Mouse (Mus musculus) cerebellum, adult 11 months (tissue): ENCODE data around the gene Papola.

Experiments
- DNase-seq: peaks from one replicate; pipeline ENCODE4 v3.0.0; 2022

Papola gene

DNA sequence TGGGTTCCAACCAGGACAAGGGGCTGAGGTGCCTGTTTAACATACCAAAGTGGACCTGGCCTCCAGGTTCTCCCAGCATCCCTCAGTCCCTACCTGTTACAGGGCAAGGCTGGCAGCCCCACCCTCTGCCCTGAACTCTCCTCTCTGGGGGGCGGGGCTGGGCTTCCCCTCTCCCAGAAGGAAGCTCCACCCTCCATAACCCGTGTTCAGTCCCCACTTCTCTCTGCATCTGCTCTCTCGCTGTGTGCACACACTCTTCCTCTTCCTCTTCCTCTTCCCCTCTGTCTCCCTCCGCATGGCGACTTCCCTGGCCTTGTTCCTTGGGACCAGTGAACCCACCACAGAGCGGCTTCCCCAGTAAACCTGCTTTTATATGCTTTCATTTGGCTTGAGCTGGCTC, 84.7 kb downstream of the Papola start:
- no peak for DNase-seq

DNA sequence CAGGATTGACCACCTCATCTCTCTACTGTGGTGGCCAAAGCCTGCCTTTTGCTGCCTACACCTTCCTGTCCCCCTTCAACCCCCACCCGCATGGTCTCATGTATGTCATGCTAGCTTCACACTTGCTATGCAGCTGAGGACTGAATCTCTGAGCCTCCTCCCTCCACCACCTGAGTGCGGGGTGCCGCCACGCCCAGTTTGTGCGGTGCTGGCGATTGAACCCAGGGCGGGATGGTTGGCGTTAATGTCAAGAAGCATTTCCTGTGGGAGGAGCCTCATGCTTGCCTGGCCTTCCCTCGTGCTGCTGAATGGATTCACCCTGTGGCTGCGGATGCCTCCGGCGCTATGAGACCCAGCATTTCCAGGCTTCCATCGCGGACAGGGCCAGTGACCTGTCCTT, 85.2 kb downstream of the Papola start:
- DNase-seq, result no peak

- no peak for DNase-seq
Measured at GRCm38 (mm10) chr12:105873283-105873682, 88.8 kb downstream of the Papola start.

DNA sequence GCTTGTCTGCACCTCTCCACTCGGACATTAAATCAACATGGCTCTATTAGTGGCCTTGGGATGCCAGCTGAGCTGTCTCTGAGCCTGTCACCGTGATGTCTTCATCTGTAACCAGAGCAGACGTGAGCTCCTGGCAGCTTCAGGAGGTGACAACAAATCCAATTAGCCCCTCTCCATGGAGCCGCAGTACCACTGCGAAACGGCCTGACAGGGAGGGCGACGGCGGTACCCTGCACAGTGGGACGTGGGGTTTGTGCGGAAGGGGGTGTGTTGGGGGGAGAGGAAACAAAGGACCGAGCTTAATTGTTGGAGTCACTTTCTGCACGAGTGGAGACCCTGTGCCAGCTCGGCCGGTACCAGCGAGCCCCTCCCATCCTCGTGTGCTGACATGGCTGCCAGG, 90.6 kb downstream of the Papola start:
- peak; percentile 22 for DNase-seq

GRCm38 (mm10) chr12:105876521-105876920, 92.0 kb downstream of the Papola start:
- DNase-seq, result no peak

DNA sequence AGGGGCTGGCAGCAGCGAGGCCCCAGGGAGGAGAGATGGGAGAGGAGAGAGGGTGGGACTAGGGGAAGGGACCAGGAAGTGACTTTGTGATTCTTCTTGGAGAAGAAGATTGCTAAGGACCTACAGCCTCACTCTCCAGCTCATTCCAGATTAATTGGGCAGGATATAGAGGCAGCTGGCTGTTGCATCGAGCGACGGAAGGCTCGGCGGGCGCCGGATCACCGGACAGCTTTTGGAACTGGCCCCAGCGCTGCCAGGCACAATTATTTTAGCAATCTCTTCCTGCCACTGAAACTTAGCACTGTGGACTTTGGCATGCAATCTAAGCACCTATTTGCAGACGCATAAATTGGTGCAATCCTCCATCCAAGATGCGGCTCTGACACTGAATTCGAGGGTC, 92.4 kb downstream of the Papola start:
- DNase-seq, result no peak

DNA sequence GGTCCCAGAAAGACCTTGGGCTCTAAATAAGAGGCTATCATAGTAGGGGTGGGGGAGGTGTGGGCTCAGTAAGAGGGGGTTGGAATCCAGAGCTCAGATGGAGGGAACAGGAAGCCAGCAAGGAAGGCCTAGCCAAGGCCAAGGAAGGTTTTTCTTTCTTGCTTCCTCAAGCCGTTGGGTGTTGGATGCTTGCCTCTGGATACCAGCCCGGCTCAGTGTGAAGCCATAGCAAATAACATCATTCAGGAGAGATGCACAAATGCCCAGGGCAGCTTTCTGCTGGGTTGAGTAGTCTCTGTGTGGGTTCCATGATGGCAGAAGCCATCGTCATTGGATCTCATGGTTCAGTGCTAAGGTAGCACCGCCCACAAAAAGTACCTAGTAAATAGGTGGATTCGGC, 94.3 kb downstream of the Papola start:
- no peak for DNase-seq

- no peak for DNase-seq
Measured at GRCm38 (mm10) chr12:105883799-105884514, 99.5 kb downstream of the Papola start.

- no peak for DNase-seq
Measured at GRCm38 (mm10) chr12:105884515-105885323, 100.2 kb downstream of the Papola start.
